Mouse (Mus musculus): ENCODE measurements around the gene Cacna1a.

Cacna1a gene

GRCm38 (mm10) chr8:84639162-84640009 lies 251.1 kb downstream of the Cacna1a start:
- peak; percentile 96 for DNase-seq

- DNase-seq = no peak
Measured at GRCm38 (mm10) chr8:84640010-84640588, 251.9 kb downstream of the Cacna1a start.

GRCm38 (mm10) chr8:84640617-84641294 lies 252.5 kb downstream of the Cacna1a start:
- DNase-seq = no peak

GRCm38 (mm10) chr8:84641578-84642361 lies 253.5 kb downstream of the Cacna1a start:
- no peak for DNase-seq

- no peak for DNase-seq
Measured at GRCm38 (mm10) chr8:84643019-84643418, 254.8 kb downstream of the Cacna1a start.

- DNase-seq = no peak
Measured at GRCm38 (mm10) chr8:84646800-84647199, 258.6 kb downstream of the Cacna1a start.

- DNase-seq = no peak
Measured at GRCm38 (mm10) chr8:84647461-84647901, 259.2 kb downstream of the Cacna1a start.

GRCm38 (mm10) chr8:84650213-84650612 lies 262.0 kb downstream of the Cacna1a start:
- no peak for DNase-seq

GRCm38 (mm10) chr8:84653092-84653631 lies 264.9 kb downstream of the Cacna1a start:
- no peak for DNase-seq

GRCm38 (mm10) chr8:84654597-84654996 lies 266.4 kb downstream of the Cacna1a start:
- no peak for DNase-seq

GRCm38 (mm10) chr8:84655336-84656190 lies 267.3 kb downstream of the Cacna1a start:
- DNase-seq = no peak

GRCm38 (mm10) chr8:84656191-84656525 lies 267.9 kb downstream of the Cacna1a start:
- no peak for DNase-seq

- DNase-seq = peak; percentile 85
Measured at GRCm38 (mm10) chr8:84656641-84657126, 268.4 kb downstream of the Cacna1a start.

- no peak for DNase-seq
Measured at GRCm38 (mm10) chr8:84657203-84657602, 269.0 kb downstream of the Cacna1a start.

- DNase-seq = peak; percentile 35
Measured at GRCm38 (mm10) chr8:84657680-84658079, 269.4 kb downstream of the Cacna1a start.

- DNase-seq = no peak
Measured at GRCm38 (mm10) chr8:84658951-84659350, 270.7 kb downstream of the Cacna1a start.

GRCm38 (mm10) chr8:84659936-84660818 lies 271.9 kb downstream of the Cacna1a start:
- DNase-seq = peak; percentile 73

GRCm38 (mm10) chr8:84660819-84661457 lies 272.7 kb downstream of the Cacna1a start:
- DNase-seq = peak; percentile 72

GRCm38 (mm10) chr8:84661458-84661871 lies 273.2 kb downstream of the Cacna1a start:
- DNase-seq = peak; percentile 87
